Mouse (Mus musculus) G1E (cell line): ENCODE data around the gene Cd180.

Experiments used
- CTCF ChIP-seq: IDR thresholded peaks from 2 replicates; pipeline ENCODE4 v1.5.1; 2012; ENCODE audit warnings: low read depth, low read length, inconsistent platforms, mixed read lengths
- GATA1 ChIP-seq: IDR thresholded peaks from 2 replicates; pipeline ENCODE4 v1.6.1; 2012; ENCODE audit warnings: borderline replicate concordance, low read length, inconsistent platforms, mixed read lengths
- POLR2AphosphoS5 ChIP-seq: IDR thresholded peaks from 2 replicates; pipeline ENCODE4 v1.6.1; 2012; ENCODE audit warnings: low read depth, low read length, inconsistent platforms; ENCODE audit not compliant: insufficient replicate concordance
- TAL1 ChIP-seq: conservative IDR thresholded peaks from 2 replicates; pipeline ENCODE4 v1.6.1; 2012; ENCODE audit warnings: low read depth, low read length, inconsistent platforms, mixed read lengths

GRCm38 (mm10) chr13:102644344-102644743, 49.0 kb upstream of the Cd180 start:
- TF ChIP-seq CTCF: no peak
- TF ChIP-seq GATA1: no peak
- no peak for TF ChIP-seq TAL1
- no peak for TF ChIP-seq POLR2AphosphoS5
